Mouse (Mus musculus): Measurements from ENCODE around the gene Gtf2a1l.

DNA sequence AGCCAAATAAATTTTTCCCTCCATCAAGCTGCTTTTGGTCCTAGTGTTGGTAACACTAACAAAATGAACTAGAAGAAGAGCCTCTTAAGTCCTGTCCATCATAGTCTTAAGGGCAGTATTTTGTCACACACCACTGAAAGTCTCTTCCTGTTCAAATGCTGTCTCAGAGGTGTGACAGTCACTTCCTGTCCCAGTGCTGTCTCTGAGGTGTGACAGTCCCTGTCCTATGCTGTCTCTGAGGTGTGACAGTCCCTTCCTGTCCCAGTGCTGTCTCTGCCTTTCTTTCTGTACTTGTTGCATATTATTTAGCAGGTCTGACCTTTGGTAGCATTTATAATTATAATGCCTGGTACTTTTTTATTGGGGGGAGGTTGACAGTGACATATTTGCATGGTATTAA, 32.4 kb downstream of the Gtf2a1l start:
- TF ChIP-seq EP300 (IDR thresholded peaks at IDR 0.05; ENCODE audit: insufficient read depth, low read depth, low read length) (no peak), CTCF (IDR thresholded peaks at IDR 0.05; ENCODE audit: low read depth, low read length) (no peak)

All from ES-Bruce4 (cell line).